Mouse (Mus musculus) midbrain, embryonic 15.5 days (tissue): ENCODE data around the gene Dglucy. TPM values are rescaled to one million over a fixed set of nuclear protein-coding genes. Genes with fewer than 3 reads are reported as not detected.

Experiments used
- ATAC-seq: fragments of 200-750 bp; cut with Nextera tagmentation; replicated peaks from 2 replicates; pipeline ENCODE4 v1.8.0; 2017; ENCODE audit warnings: moderate TSS enrichment
- H3K27ac ChIP-seq: fragments of 300-500 bp; sonication (generic); 2 replicates; pipeline ENCODE4 v1.5.1; 2015; ENCODE audit warnings: mild to moderate bottlenecking, inconsistent platforms
- H3K27me3 ChIP-seq: fragments of 300-500 bp; sonication (generic); replicated peaks from 2 replicates; pipeline ENCODE4 v1.6.1; 2015; ENCODE audit warnings: inconsistent platforms
- H3K36me3 ChIP-seq: fragments of 300-500 bp; sonication (generic); replicated peaks from 2 replicates; pipeline ENCODE4 v1.6.1; 2015; ENCODE audit warnings: inconsistent platforms
- H3K4me1 ChIP-seq: fragments of 300-500 bp; sonication (generic); 2 replicates; pipeline ENCODE4 v1.6.1; 2015; ENCODE audit warnings: inconsistent platforms
- H3K4me2 ChIP-seq: fragments of 300-500 bp; sonication (generic); 2 replicates; pipeline ENCODE4 v1.6.1; 2015; ENCODE audit warnings: inconsistent platforms, mild to moderate bottlenecking, moderate library complexity
- H3K4me3 ChIP-seq: fragments of 300-500 bp; sonication (generic); 2 replicates; pipeline ENCODE4 v1.5.1; 2015; ENCODE audit warnings: mild to moderate bottlenecking, inconsistent platforms
- H3K9ac ChIP-seq: fragments of 300-500 bp; sonication (generic); 2 replicates; pipeline ENCODE4 v1.6.1; 2015; ENCODE audit warnings: mild to moderate bottlenecking, inconsistent platforms
- H3K9me3 ChIP-seq: fragments of 300-500 bp; sonication (generic); 2 replicates; pipeline ENCODE4 v1.6.1; 2016; ENCODE audit warnings: inconsistent platforms
- WGBS: fragments of 180-500 bp; shearing (Covaris S2); methylation state at CpG from one replicate; pipeline ENCODE4 v1.1.7; 2015; ENCODE audit warnings: mixed read lengths; 5-methylcytosine and 5-hydroxymethylcytosine counted together
- polyA plus RNA-seq: library from polyadenylated mRNA; unstranded; fragments of >200 nt; fragmentation: Nextera tagmentation; extraction: Ambion mirVana; gene quantifications from 2 replicates; pipeline ENCODE4 v1.2.1, GENCODE M21; 2015

The Dglucy gene
- polyA plus RNA-seq, 1 experiment from 2014 or later, result 2.9 TPM

- Histone ChIP-seq H3K9me3 (no peaks in the 10 kb centered on the region), H3K9ac (no peak overlapping the region), H3K4me3 (no peak overlapping the region), H3K36me3 (no peaks in the 10 kb centered on the region), H3K4me2 (no peak overlapping the region), H3K4me1 (no peaks in the 10 kb centered on the region), H3K27me3 (no peaks in the 10 kb centered on the region), H3K27ac (no peak overlapping the region)
- no peak for ATAC-seq
- 68% methylated on average over 6 of the region's 6 CpGs for WGBS
Observed at GRCm38 (mm10) chr12:100875960-100876359, 97.1 kb downstream of the Dglucy start.

- no peak for ATAC-seq
- Histone ChIP-seq H3K9ac (no peak overlapping the region), H3K4me3 (no peak overlapping the region), H3K9me3 (no peaks in the 10 kb centered on the region), H3K4me1 (no peaks in the 10 kb centered on the region), H3K36me3 (no peaks in the 10 kb centered on the region), H3K27ac (no peak overlapping the region), H3K27me3 (no peaks in the 10 kb centered on the region), H3K4me2 (no peak overlapping the region)
- WGBS, result 82% methylated on average over 6 of the region's 6 CpGs
Observed at GRCm38 (mm10) chr12:100877936-100878335, 99.1 kb downstream of the Dglucy start.

GRCm38 (mm10) chr12:100878556-100878955 is 99.7 kb downstream of the Dglucy start:
- Histone ChIP-seq H3K4me2 (no peak overlapping the region), H3K36me3 (no peaks in the 10 kb centered on the region), H3K4me3 (no peak overlapping the region), H3K4me1 (no peaks in the 10 kb centered on the region), H3K27me3 (no peaks in the 10 kb centered on the region), H3K27ac (no peak overlapping the region), H3K9me3 (no peaks in the 10 kb centered on the region), H3K9ac (no peak overlapping the region)
- no peak for ATAC-seq
- 91% methylated on average over 16 of the region's 16 CpGs for WGBS

GRCm38 (mm10) chr12:100883168-100883567 is 104.3 kb downstream of the Dglucy start:
- Histone ChIP-seq H3K4me2 (no peak overlapping the region), H3K4me1 (peaks cover 6% of the 10 kb centered on the region; the same call in 1 of the 2 replicates), H3K9ac (no peak overlapping the region), H3K27ac (no peak overlapping the region), H3K27me3 (no peaks in the 10 kb centered on the region), H3K36me3 (no peaks in the 10 kb centered on the region), H3K9me3 (no peaks in the 10 kb centered on the region), H3K4me3 (no peak overlapping the region)
- WGBS, result 83% methylated on average over 7 of the region's 7 CpGs
- ATAC-seq, result no peak

- ATAC-seq, result no peak
- H3K9ac ChIP-seq, result no peak overlapping the region
- peaks cover 6% of the 10 kb centered on the region; the same call in 1 of the 2 replicates for H3K4me1 ChIP-seq
- 92% methylated on average over 3 of the region's 3 CpGs for WGBS
- no peak overlapping the region for H3K27ac ChIP-seq
- H3K4me3 ChIP-seq, result no peak overlapping the region
- no peak overlapping the region for H3K4me2 ChIP-seq
- H3K27me3 ChIP-seq, result no peaks in the 10 kb centered on the region
- no peaks in the 10 kb centered on the region for H3K9me3 ChIP-seq
- H3K36me3 ChIP-seq, result no peaks in the 10 kb centered on the region
Observed at GRCm38 (mm10) chr12:100885585-100885984, 106.7 kb downstream of the Dglucy start.

GRCm38 (mm10) chr12:100886877-100887276 is 108.0 kb downstream of the Dglucy start:
- Histone ChIP-seq H3K36me3 (no peaks in the 10 kb centered on the region), H3K4me2 (no peak overlapping the region), H3K27me3 (no peaks in the 10 kb centered on the region), H3K4me1 (peaks cover 6% of the 10 kb centered on the region; the same call in 1 of the 2 replicates), H3K4me3 (no peak overlapping the region), H3K27ac (no peak overlapping the region), H3K9me3 (no peaks in the 10 kb centered on the region), H3K9ac (no peak overlapping the region)
- ATAC-seq, result no peak
- 81% methylated on average over 4 of the region's 4 CpGs for WGBS

- Histone ChIP-seq H3K36me3 (no peaks in the 10 kb centered on the region), H3K9me3 (no peaks in the 10 kb centered on the region), H3K9ac (no peak overlapping the region), H3K4me3 (no peak overlapping the region), H3K27me3 (no peaks in the 10 kb centered on the region), H3K4me1 (peaks cover 6% of the 10 kb centered on the region; the same call in 1 of the 2 replicates), H3K27ac (no peak overlapping the region), H3K4me2 (peak overlapping the region; percentile 4; the same call in 1 of the 2 replicates)
- WGBS, result 34% methylated on average over 12 of the region's 12 CpGs
- no peak for ATAC-seq
Observed at GRCm38 (mm10) chr12:100887801-100888258, 109.0 kb downstream of the Dglucy start.

- Histone ChIP-seq H3K27ac (no peak overlapping the region), H3K9ac (no peak overlapping the region), H3K4me1 (peaks cover 13% of the 10 kb centered on the region), H3K4me2 (no peak overlapping the region), H3K9me3 (no peaks in the 10 kb centered on the region), H3K27me3 (no peaks in the 10 kb centered on the region), H3K4me3 (no peak overlapping the region), H3K36me3 (no peaks in the 10 kb centered on the region)
- no peak for ATAC-seq
- WGBS, result 84% methylated on average over 3 of the region's 3 CpGs
Observed at GRCm38 (mm10) chr12:100890548-100890947, 111.7 kb downstream of the Dglucy start.

- 0% methylated on average over 2 of the region's 2 CpGs for WGBS
- H3K27me3 ChIP-seq, result peaks cover 14% of the 10 kb centered on the region; the same call in 1 of the 2 replicates
- H3K27ac ChIP-seq, result peak overlapping the region; percentile 40; the same call in 1 of the 2 replicates
- H3K9me3 ChIP-seq, result no peaks in the 10 kb centered on the region
- H3K4me1 ChIP-seq, result peaks cover 32% of the 10 kb centered on the region
- ATAC-seq, result peak; percentile 73
- no peaks in the 10 kb centered on the region for H3K36me3 ChIP-seq
- no peak overlapping the region for H3K4me3 ChIP-seq
- H3K9ac ChIP-seq, result no peak overlapping the region
- no peak overlapping the region for H3K4me2 ChIP-seq
Observed at GRCm38 (mm10) chr12:100895504-100895903, 116.6 kb downstream of the Dglucy start.

- no peak for ATAC-seq
- 53% methylated on average over 3 of the region's 3 CpGs for WGBS
- peaks cover 32% of the 10 kb centered on the region for H3K4me1 ChIP-seq
Observed at GRCm38 (mm10) chr12:100896661-100897060, 117.8 kb downstream of the Dglucy start.

GRCm38 (mm10) chr12:100897736-100898650 is 119.1 kb downstream of the Dglucy start:
- H3K9ac ChIP-seq, result no peak overlapping the region
- H3K4me1 ChIP-seq, result peaks cover 32% of the 10 kb centered on the region
- no peaks in the 10 kb centered on the region for H3K9me3 ChIP-seq
- H3K27me3 ChIP-seq, result peaks cover 14% of the 10 kb centered on the region; the same call in 1 of the 2 replicates
- no peak overlapping the region for H3K27ac ChIP-seq
- H3K36me3 ChIP-seq, result no peaks in the 10 kb centered on the region
- H3K4me2 ChIP-seq, result peak overlapping the region; percentile 82
- no peak for ATAC-seq
- H3K4me3 ChIP-seq, result peak overlapping the region; percentile 45
- 16% methylated on average over 12 of the region's 12 CpGs for WGBS

More at GRCm38 (mm10) chr12:100896661-100897060, 117.8 kb downstream of the Dglucy start:
- Histone ChIP-seq H3K27ac (no peak overlapping the region), H3K9ac (no peak overlapping the region), H3K27me3 (peaks cover 14% of the 10 kb centered on the region; the same call in 1 of the 2 replicates), H3K4me3 (no peak overlapping the region), H3K4me2 (no peak overlapping the region), H3K36me3 (no peaks in the 10 kb centered on the region), H3K9me3 (no peaks in the 10 kb centered on the region)

- Histone ChIP-seq H3K4me1 (peaks cover 32% of the 10 kb centered on the region), H3K4me2 (peak overlapping the region; percentile 82), H3K36me3 (no peaks in the 10 kb centered on the region), H3K27ac (0 out of 2 replicates have a peak overlapping the region, but pooled peaks have one; percentile 25), H3K27me3 (peaks cover 14% of the 10 kb centered on the region; the same call in 1 of the 2 replicates), H3K9me3 (no peaks in the 10 kb centered on the region), H3K4me3 (peak overlapping the region; percentile 45), H3K9ac (peak overlapping the region; percentile 54)
- ATAC-seq, result peak; percentile 68
- 1% methylated on average over 30 of the region's 30 CpGs for WGBS
Observed at GRCm38 (mm10) chr12:100899111-100899640, 120.3 kb downstream of the Dglucy start.
